Mouse (Mus musculus) myocyte (in vitro differentiated cells): Measurements from ENCODE around the gene 4933407L21Rik. TPM values are rescaled to one million over a fixed set of nuclear protein-coding genes. Genes with fewer than 3 reads are reported as not detected.

Experiments used
- H3K27me3 ChIP-seq: one replicate; pipeline ENCODE4 v1.6.1; 2011; ENCODE audit not compliant: control insufficient read depth, insufficient read depth, insufficient read length
- H3K36me3 ChIP-seq: one replicate; pipeline ENCODE4 v1.6.1; 2011; ENCODE audit not compliant: control insufficient read depth, insufficient read depth
- H3K4me2 ChIP-seq: one replicate; pipeline ENCODE4 v1.6.1; 2011; ENCODE audit warnings: low read depth, control low read depth
- H3K4me3 ChIP-seq: one replicate; pipeline ENCODE4 v1.5.1; 2011; ENCODE audit warnings: mild to moderate bottlenecking, control low read depth, moderate library complexity
- H3K79me2 ChIP-seq: one replicate; pipeline ENCODE4 v1.6.1; 2011; ENCODE audit not compliant: control insufficient read depth, insufficient read depth
- H3ac ChIP-seq: one replicate; pipeline ENCODE4 v1.6.1; 2011; ENCODE audit not compliant: control insufficient read depth, insufficient read length
- CEBPB ChIP-seq: IDR thresholded peaks from 2 replicates; pipeline ENCODE4 v1.6.1; 2011; ENCODE audit warnings: mild to moderate bottlenecking, moderate library complexity; ENCODE audit not compliant: poor library complexity, insufficient read depth, severe bottlenecking
- E2F4 ChIP-seq: IDR thresholded peaks from one replicate; pipeline ENCODE4 v1.6.1; 2011; ENCODE audit warnings: mild to moderate bottlenecking, control low read depth, moderate library complexity; ENCODE audit not compliant: insufficient read depth
- MAX ChIP-seq: IDR thresholded peaks from one replicate; pipeline ENCODE4 v1.6.1; 2011; ENCODE audit warnings: low read depth, mild to moderate bottlenecking, control low read depth
- MYOD1 ChIP-seq, 3 experiments: IDR thresholded peaks; one replicate each; pipeline ENCODE4 v1.6.1; 2011; ENCODE audit warnings: control low read depth in 2 of 3, low read depth in 2 of 3, mild to moderate bottlenecking in 2 of 3, moderate library complexity in 1 of 3; ENCODE audit not compliant: insufficient read length in 2 of 3, control insufficient read depth in 1 of 3
- MYOG ChIP-seq, 3 experiments: IDR thresholded peaks; one replicate each; pipeline ENCODE4 v1.6.1; 2011; ENCODE audit warnings: control low read depth in 2 of 3, low read depth in 2 of 3, mild to moderate bottlenecking in 2 of 3; ENCODE audit not compliant: insufficient read length in 2 of 3, control insufficient read depth in 1 of 3, insufficient read depth in 1 of 3
- POLR2A ChIP-seq: IDR thresholded peaks from one replicate; pipeline ENCODE4 v1.6.1; 2011; ENCODE audit warnings: low read depth, mild to moderate bottlenecking, control low read depth, moderate library complexity; ENCODE audit not compliant: insufficient read length
- POLR2AphosphoS2 ChIP-seq: IDR thresholded peaks from one replicate; pipeline ENCODE4 v1.6.1; 2011; ENCODE audit warnings: low read depth, control low read depth; ENCODE audit not compliant: insufficient read length
- REST ChIP-seq: IDR thresholded peaks from one replicate; pipeline ENCODE4 v1.6.1; 2011; ENCODE audit warnings: mild to moderate bottlenecking, control low read depth, moderate library complexity; ENCODE audit not compliant: insufficient read depth, insufficient read length
- SRF ChIP-seq: IDR thresholded peaks from one replicate; pipeline ENCODE4 v1.6.1; 2011; ENCODE audit warnings: low read depth; ENCODE audit not compliant: control insufficient read depth, insufficient read length
- TCF12 ChIP-seq: IDR thresholded peaks from one replicate; pipeline ENCODE4 v1.6.1; 2011; ENCODE audit warnings: mild to moderate bottlenecking, control low read depth; ENCODE audit not compliant: poor library complexity, insufficient read depth, severe bottlenecking
- TCF3 ChIP-seq: IDR thresholded peaks from one replicate; pipeline ENCODE4 v1.6.1; 2011; ENCODE audit warnings: low read depth, control low read depth; ENCODE audit not compliant: insufficient read length
- USF1 ChIP-seq: IDR thresholded peaks from one replicate; pipeline ENCODE4 v1.6.1; 2011; ENCODE audit warnings: low read depth, mild to moderate bottlenecking, control low read depth, moderate library complexity
- polyA plus RNA-seq: library from polyadenylated mRNA; unstranded; fragments of >200 nt; fragmentation: generic; extraction: Trizol; gene quantifications from one replicate; pipeline ENCODE4 v1.2.1, GENCODE M21; 2012; ENCODE audit warnings: missing spikeins

4933407L21Rik gene
- polyA plus RNA-seq, 1 experiment: not detected

DNA sequence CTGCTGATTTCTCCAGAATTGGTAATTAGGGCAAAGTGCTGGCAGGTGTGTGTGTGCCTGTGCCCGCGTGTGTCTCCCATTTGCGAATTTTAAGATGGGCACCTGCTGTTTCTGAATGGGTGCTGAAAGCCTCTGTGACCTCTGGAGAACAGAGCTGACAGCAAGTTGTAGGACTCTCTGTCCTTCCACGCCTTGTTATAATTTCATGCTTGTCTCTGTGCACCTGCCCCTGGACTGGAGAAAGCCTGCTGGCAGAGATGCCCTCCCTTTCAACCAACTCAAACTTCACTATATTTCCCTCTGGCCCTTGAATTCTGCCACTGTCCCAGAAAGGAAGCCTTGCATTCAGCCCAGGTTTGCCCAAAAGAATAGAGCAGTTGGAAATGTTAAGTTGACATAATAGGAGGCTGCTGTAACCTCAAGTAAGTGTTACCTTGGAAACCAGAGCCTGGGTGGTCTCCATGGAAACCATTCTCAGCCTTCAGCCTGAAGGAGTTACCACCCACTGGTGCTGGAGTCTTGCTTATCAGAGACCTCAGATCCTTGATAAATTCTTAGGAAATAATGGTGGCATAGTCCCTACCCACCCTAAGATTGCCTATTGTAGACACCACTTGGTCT is 11.3 kb upstream of the 4933407L21Rik start:
- no peaks in the 10 kb centered on the region for H3K79me2 ChIP-seq
- peaks cover 14% of the 10 kb centered on the region for H3K27me3 ChIP-seq
- H3K4me3 ChIP-seq: no peak overlapping the region
- H3K36me3 ChIP-seq: no peaks in the 10 kb centered on the region
- TF ChIP-seq USF1: no peak
- TF ChIP-seq MYOG (IDR thresholded peaks at IDR 0.05; ENCODE audit: control insufficient read depth in 1 of 3, insufficient read depth in 1 of 3, insufficient read length in 2 of 3, low read depth in 2 of 3): no peak
- no peak for TF ChIP-seq TCF3
- no peak for TF ChIP-seq POLR2AphosphoS2
- TF ChIP-seq E2F4: no peak
- no peak for TF ChIP-seq POLR2A
- no peak for TF ChIP-seq MYOD1 (IDR thresholded peaks at IDR 0.05; ENCODE audit: control insufficient read depth in 1 of 3, insufficient read length in 2 of 3, low read depth in 2 of 3)
- TF ChIP-seq MAX: no peak
- no peak for TF ChIP-seq REST
- no peak for TF ChIP-seq TCF12
- no peak for TF ChIP-seq CEBPB
- TF ChIP-seq SRF: no peak
- H3K4me2 ChIP-seq: no peak overlapping the region
- H3ac ChIP-seq: no peak overlapping the region

- Histone ChIP-seq H3K79me2 (no peaks in the 10 kb centered on the region), H3K4me2 (no peak overlapping the region), H3K4me3 (no peak overlapping the region), H3K36me3 (no peaks in the 10 kb centered on the region), H3ac (no peak overlapping the region), H3K27me3 (peaks cover 15% of the 10 kb centered on the region)
- TF ChIP-seq REST (no peak), E2F4 (no peak), POLR2A (no peak), SRF (no peak), MAX (no peak), MYOD1 (IDR thresholded peaks at IDR 0.05; ENCODE audit: control insufficient read depth in 1 of 3, insufficient read length in 2 of 3, low read depth in 2 of 3) (no peak), TCF12 (no peak), POLR2AphosphoS2 (no peak), CEBPB (no peak), MYOG (IDR thresholded peaks at IDR 0.05; ENCODE audit: control insufficient read depth in 1 of 3, insufficient read depth in 1 of 3, insufficient read length in 2 of 3, low read depth in 2 of 3) (no peak), USF1 (no peak), TCF3 (no peak)
Measured at GRCm38 (mm10) chr1:85919621-85920020, 8.7 kb upstream of the 4933407L21Rik start.

- TF ChIP-seq MYOD1 (IDR thresholded peaks at IDR 0.05; ENCODE audit: control insufficient read depth in 1 of 3, insufficient read length in 2 of 3, low read depth in 2 of 3) (no peak), MAX (no peak), MYOG (IDR thresholded peaks at IDR 0.05; ENCODE audit: control insufficient read depth in 1 of 3, insufficient read depth in 1 of 3, insufficient read length in 2 of 3, low read depth in 2 of 3) (no peak), TCF3 (no peak), SRF (no peak), POLR2AphosphoS2 (no peak), REST (no peak), POLR2A (no peak), CEBPB (no peak), USF1 (no peak), TCF12 (no peak), E2F4 (no peak)
- peaks cover 15% of the 10 kb centered on the region for H3K27me3 ChIP-seq
- no peak overlapping the region for H3ac ChIP-seq
Measured at GRCm38 (mm10) chr1:85921725-85922124, 6.6 kb upstream of the 4933407L21Rik start.

GRCm38 (mm10) chr1:85922127-85922864 is 6.0 kb upstream of the 4933407L21Rik start:
- Histone ChIP-seq H3K4me2 (no peak overlapping the region), H3K4me3 (no peak overlapping the region), H3K27me3 (peaks cover 15% of the 10 kb centered on the region), H3ac (no peak overlapping the region), H3K79me2 (no peaks in the 10 kb centered on the region), H3K36me3 (no peaks in the 10 kb centered on the region)
- TF ChIP-seq REST (no peak), E2F4 (no peak), TCF3 (no peak), CEBPB (no peak), SRF (no peak), MYOD1 (IDR thresholded peaks at IDR 0.05; ENCODE audit: control insufficient read depth in 1 of 3, insufficient read length in 2 of 3, low read depth in 2 of 3) (no peak)

More at GRCm38 (mm10) chr1:85921725-85922124, 6.6 kb upstream of the 4933407L21Rik start:
- Histone ChIP-seq H3K79me2 (no peaks in the 10 kb centered on the region), H3K4me3 (no peak overlapping the region), H3K36me3 (no peaks in the 10 kb centered on the region), H3K4me2 (no peak overlapping the region)

- Histone ChIP-seq H3K4me2 (no peak overlapping the region), H3K36me3 (no peaks in the 10 kb centered on the region), H3K79me2 (no peaks in the 10 kb centered on the region), H3K27me3 (peaks cover 14% of the 10 kb centered on the region), H3ac (no peak overlapping the region), H3K4me3 (no peak overlapping the region)
- TF ChIP-seq MYOD1 (IDR thresholded peaks at IDR 0.05; ENCODE audit: control insufficient read depth in 1 of 3, insufficient read length in 2 of 3, low read depth in 2 of 3) (no peak), POLR2AphosphoS2 (no peak), USF1 (no peak), MYOG (IDR thresholded peaks at IDR 0.05; ENCODE audit: control insufficient read depth in 1 of 3, insufficient read depth in 1 of 3, insufficient read length in 2 of 3, low read depth in 2 of 3) (no peak), TCF12 (no peak), REST (no peak), CEBPB (no peak), SRF (no peak), E2F4 (no peak), POLR2A (no peak), TCF3 (no peak), MAX (no peak)
Measured at GRCm38 (mm10) chr1:85922865-85923211, 5.4 kb upstream of the 4933407L21Rik start.
